In the genomic region with DNA sequence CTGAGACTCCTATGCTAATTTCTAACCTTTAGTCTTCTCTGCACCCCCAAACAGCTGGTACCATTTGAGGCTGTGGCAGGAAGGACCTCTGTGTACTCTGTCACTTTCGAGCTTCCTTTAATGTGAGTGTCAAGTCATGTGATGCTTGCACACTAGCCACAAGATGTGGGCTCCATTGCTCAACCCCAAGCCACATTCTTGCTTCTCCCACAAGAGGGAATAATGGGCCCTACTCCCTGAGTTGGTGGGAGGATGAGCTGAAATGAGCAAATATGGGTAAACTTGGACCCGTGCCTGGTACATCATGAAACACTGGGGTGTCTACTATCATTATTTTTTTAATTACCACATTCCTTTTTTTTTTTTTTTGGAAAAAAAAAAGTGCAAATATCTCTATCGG, we compare ENCODE assay signal across 19 mouse cellular contexts.
DNase-seq lines count a peak whose midpoint lies in the region; ATAC-seq and TF ChIP-seq lines count a peak whose summit lies in the region.
"Had no signal": no experiment of that assay in that cellular context is flagged by ENCODE, and none has a peak within 500 bp of the region (broad histone marks: within the 10 kb centered on the region; RNA-seq: fewer than 3 reads in every experiment).

No protein-coding gene starts in this region.

- 74% methylated on average over 3 of the region's 3 CpGs for WGBS in hindbrain, embryonic 15.5 days
- 77% methylated on average over 3 of the region's 3 CpGs for WGBS in hindbrain, embryonic 10.5 days
- WGBS in midbrain, postnatal 0 days, result 78% methylated on average over 3 of the region's 3 CpGs
- WGBS in midbrain, embryonic 16.5 days, result 87% methylated on average over 3 of the region's 3 CpGs

- H3K36me3 ChIP-seq in hindbrain, embryonic 15.5 days, result no peaks in the 10 kb centered on the region
- H3K36me3 ChIP-seq in hindbrain, embryonic 10.5 days, result no peaks in the 10 kb centered on the region
- no peaks in the 10 kb centered on the region for H3K36me3 ChIP-seq in midbrain, postnatal 0 days (ENCODE audit: insufficient read depth, low read length)
- no peaks in the 10 kb centered on the region for H3K36me3 ChIP-seq in midbrain, embryonic 16.5 days (ENCODE audit: control insufficient read depth, insufficient read depth, low read length)
- H3K36me3 ChIP-seq: embryonic facial prominence, embryonic 13.5 days; heart, embryonic 15.5 days; hindbrain, embryonic 12.5 days; midbrain, embryonic 12.5 days had no signal

- H3K27ac ChIP-seq in hindbrain, embryonic 15.5 days (replicated peaks), result no peak overlapping the region
- H3K27ac ChIP-seq in hindbrain, embryonic 10.5 days, result no peak overlapping the region
- H3K27ac ChIP-seq in midbrain, postnatal 0 days (ENCODE audit: low read depth, low read length), result 0 out of 2 replicates have a peak overlapping the region, but pooled peaks have one; percentile 12
- H3K27ac ChIP-seq in midbrain, embryonic 16.5 days (ENCODE audit: low read length), result no peak overlapping the region
- H3K27ac ChIP-seq: embryonic facial prominence, embryonic 13.5 days; heart, embryonic 15.5 days; hindbrain, embryonic 12.5 days; midbrain, embryonic 12.5 days had no signal

- peaks cover 18% of the 10 kb centered on the region for H3K4me1 ChIP-seq in hindbrain, embryonic 15.5 days (replicated peaks)
- H3K4me1 ChIP-seq in hindbrain, embryonic 10.5 days (replicated peaks), result no peaks in the 10 kb centered on the region
- H3K4me1 ChIP-seq in midbrain, postnatal 0 days (ENCODE audit: insufficient read depth, low read length), result no peaks in the 10 kb centered on the region; the same call in 1 of the 2 replicates
- peaks cover 11% of the 10 kb centered on the region for H3K4me1 ChIP-seq in midbrain, embryonic 16.5 days (ENCODE audit: control insufficient read depth, insufficient read depth, low read length)
- H3K4me1 ChIP-seq: embryonic facial prominence, embryonic 13.5 days; hindbrain, embryonic 12.5 days; midbrain, embryonic 12.5 days had no signal

- no peak for TF ChIP-seq CTCF in midbrain, postnatal 0 days (IDR thresholded peaks at IDR 0.05)

- no peak for DNase-seq in hindbrain, embryonic 10.5 days (ENCODE audit: low spot score)
- no peak for DNase-seq in midbrain, postnatal 0 days (ENCODE audit: low spot score)
- DNase-seq in layer of hippocampus, adult 18-20 months (ENCODE audit: low spot score in 2 of 2), result peak; percentile 72 to 92
- DNase-seq in urinary bladder, postnatal 25 days (ENCODE audit: low spot score), result no peak
- no peak for DNase-seq in natural killer cell, adult 2 months (ENCODE audit: low spot score in 2 of 2)
- DNase-seq: adrenal gland, postnatal 14 days; cerebellum, adult 8-10 months; forebrain, postnatal 0 days; heart, adult 18-20 months; lung, embryonic 14.5 days; right cerebral cortex, postnatal 14 days; thymus, postnatal 4 days had no signal

- H3K4me3 ChIP-seq in hindbrain, embryonic 15.5 days, result no peak overlapping the region
- H3K4me3 ChIP-seq in hindbrain, embryonic 10.5 days, result no peak overlapping the region
- H3K4me3 ChIP-seq in midbrain, postnatal 0 days (ENCODE audit: low read depth, low read length), result no peak overlapping the region
- no peak overlapping the region for H3K4me3 ChIP-seq in midbrain, embryonic 16.5 days (ENCODE audit: low read depth, low read length)
- H3K4me3 ChIP-seq: embryonic facial prominence, embryonic 13.5 days; heart, embryonic 15.5 days; hindbrain, embryonic 12.5 days; midbrain, embryonic 12.5 days had no signal

- ATAC-seq in hindbrain, embryonic 15.5 days (ENCODE audit: low FRiP score, low read depth), result 0 out of 2 replicates have a peak, but pooled peaks have one; percentile 17
- ATAC-seq in midbrain, postnatal 0 days (ENCODE audit: low FRiP score), result no peak
- ATAC-seq in midbrain, embryonic 16.5 days, result no peak
- 0 out of 2 replicates have a peak, but pooled peaks have one; percentile 35 for ATAC-seq in monocyte, adult 5-6 weeks (replicated peaks; ENCODE audit: insufficient number of reproducible peaks, low FRiP score, low TSS enrichment, poor library complexity, severe bottlenecking)
- ATAC-seq: forebrain, postnatal 0 days had no signal

- no peaks in the 10 kb centered on the region for H3K9me3 ChIP-seq in hindbrain, embryonic 15.5 days
- peaks cover 18% of the 10 kb centered on the region; the same call in 1 of the 2 replicates for H3K9me3 ChIP-seq in hindbrain, embryonic 10.5 days
- no peaks in the 10 kb centered on the region for H3K9me3 ChIP-seq in midbrain, postnatal 0 days (ENCODE audit: low read length)
- H3K9me3 ChIP-seq in midbrain, embryonic 16.5 days (replicated peaks; ENCODE audit: control insufficient read depth, low read length, poor library complexity, severe bottlenecking), result no peaks in the 10 kb centered on the region; the same call in 1 of the 2 replicates
- H3K9me3 ChIP-seq: heart, embryonic 15.5 days had no signal

- H3K27me3 ChIP-seq in hindbrain, embryonic 15.5 days, result no peaks in the 10 kb centered on the region
- no peaks in the 10 kb centered on the region for H3K27me3 ChIP-seq in hindbrain, embryonic 10.5 days (ENCODE audit: insufficient read depth, poor library complexity, severe bottlenecking)
- H3K27me3 ChIP-seq in midbrain, postnatal 0 days (ENCODE audit: insufficient read depth, low read length), result no peaks in the 10 kb centered on the region
- no peaks in the 10 kb centered on the region for H3K27me3 ChIP-seq in midbrain, embryonic 16.5 days (ENCODE audit: control insufficient read depth, insufficient read depth, low read depth, low read length)
- H3K27me3 ChIP-seq: embryonic facial prominence, embryonic 13.5 days; hindbrain, embryonic 12.5 days; midbrain, embryonic 12.5 days had no signal

- no peak overlapping the region for H3K4me2 ChIP-seq in hindbrain, embryonic 15.5 days
- no peak overlapping the region for H3K4me2 ChIP-seq in midbrain, postnatal 0 days (ENCODE audit: low read depth, low read length, poor library complexity, severe bottlenecking)
- no peak overlapping the region for H3K4me2 ChIP-seq in midbrain, embryonic 16.5 days (ENCODE audit: low read length)
- H3K4me2 ChIP-seq: embryonic facial prominence, embryonic 13.5 days; heart, embryonic 15.5 days; hindbrain, embryonic 12.5 days; lung, embryonic 14.5 days; midbrain, embryonic 12.5 days had no signal

- H3K9ac ChIP-seq in hindbrain, embryonic 15.5 days, result no peak overlapping the region
- no peak overlapping the region for H3K9ac ChIP-seq in midbrain, postnatal 0 days (replicated peaks; ENCODE audit: low read length, poor library complexity, severe bottlenecking)
- H3K9ac ChIP-seq in midbrain, embryonic 16.5 days (ENCODE audit: low read depth, low read length), result no peak overlapping the region
- H3K9ac ChIP-seq: embryonic facial prominence, embryonic 13.5 days; forebrain, postnatal 0 days; heart, embryonic 15.5 days; hindbrain, embryonic 12.5 days; lung, embryonic 14.5 days; midbrain, embryonic 12.5 days had no signal

Comparison
In these comparisons a context has a peak if more than half of its experiments do, and no peak if none do; other contexts are left out.
1. ATAC-seq: peak in hindbrain, embryonic 15.5 days (single experiment) and monocyte, adult 5-6 weeks (single experiment); none in midbrain, postnatal 0 days (single experiment) and midbrain, embryonic 16.5 days (single experiment).
2. DNase-seq: peak in layer of hippocampus, adult 18-20 months (2 of 2); none in hindbrain, embryonic 10.5 days (single experiment), midbrain, postnatal 0 days (single experiment), urinary bladder, postnatal 25 days (single experiment) and natural killer cell, adult 2 months (0 of 2).